Mouse (Mus musculus) thymus, postnatal 4 days (tissue): Measurements from ENCODE around the gene Rfx1.

Experiments
- DNase-seq: peaks from one replicate; pipeline ENCODE4 v3.0.0; 2021

The Rfx1 gene

GRCm38 (mm10) chr8:84063861-84064610 is 2.6 kb upstream of the Rfx1 start:
- peak; percentile 77 for DNase-seq

- no peak for DNase-seq
Observed at GRCm38 (mm10) chr8:84065037-84065436, 1.6 kb upstream of the Rfx1 start, which contains the start of gene Gm10643. Gm10643 (minus strand) TSS chr8:84065137.

DNA sequence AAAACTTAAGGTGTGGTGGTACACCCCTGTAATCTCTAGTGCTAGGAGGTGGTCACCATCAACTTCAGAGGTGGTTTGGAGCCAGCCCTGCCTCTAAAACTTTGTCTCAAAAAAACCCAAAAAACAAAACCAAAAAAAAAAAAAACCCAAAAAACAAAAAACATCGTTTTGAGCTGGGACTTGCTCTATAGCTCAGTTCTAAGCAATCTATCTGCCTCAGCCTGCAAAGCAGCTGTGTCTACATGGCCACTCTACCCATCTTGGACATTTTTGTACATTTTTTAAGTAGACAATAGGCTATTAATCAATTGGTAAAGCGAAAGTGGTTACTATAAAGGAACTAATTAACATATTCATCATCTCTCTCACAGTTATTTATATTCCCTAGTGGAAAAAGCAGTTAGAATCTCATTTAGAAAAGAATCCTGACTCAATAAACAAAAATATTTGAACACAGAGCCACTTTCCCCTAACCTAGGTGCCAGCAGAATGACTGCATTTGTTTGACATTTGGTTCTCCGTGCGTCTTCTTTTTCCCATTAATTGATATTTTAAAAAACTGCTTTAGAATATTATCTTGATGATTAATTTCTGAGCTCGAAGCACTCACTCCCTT is 1.1 kb upstream of the Rfx1 start:
- DNase-seq: no peak

GRCm38 (mm10) chr8:84067047-84067573 is 476 bp downstream of the Rfx1 start:
- DNase-seq: peak; percentile 99

GRCm38 (mm10) chr8:84067911-84068310 is 1.3 kb downstream of the Rfx1 start:
- no peak for DNase-seq

- DNase-seq: no peak
Observed at GRCm38 (mm10) chr8:84068316-84069035, 1.8 kb downstream of the Rfx1 start.

DNA sequence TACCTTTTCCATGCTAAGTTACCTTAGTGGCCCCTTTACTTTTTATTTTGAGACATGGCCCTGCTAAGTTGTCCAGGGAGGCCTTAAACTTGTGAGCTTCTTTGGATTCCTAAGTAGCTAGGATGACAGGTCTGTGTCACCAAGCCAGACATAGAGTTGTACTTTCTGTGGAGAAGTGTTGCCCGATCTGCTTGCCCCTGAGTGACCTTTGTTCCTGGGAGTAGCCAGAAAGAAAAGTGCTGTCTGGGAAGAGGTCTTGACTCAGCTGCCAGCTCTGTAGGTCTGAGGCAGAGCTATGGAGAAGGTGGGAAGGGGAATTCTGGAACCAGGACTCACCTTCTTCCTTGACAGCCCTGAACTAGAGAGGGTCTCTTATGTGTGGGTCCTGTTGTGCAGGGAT is 2.5 kb downstream of the Rfx1 start:
- no peak for DNase-seq

DNA sequence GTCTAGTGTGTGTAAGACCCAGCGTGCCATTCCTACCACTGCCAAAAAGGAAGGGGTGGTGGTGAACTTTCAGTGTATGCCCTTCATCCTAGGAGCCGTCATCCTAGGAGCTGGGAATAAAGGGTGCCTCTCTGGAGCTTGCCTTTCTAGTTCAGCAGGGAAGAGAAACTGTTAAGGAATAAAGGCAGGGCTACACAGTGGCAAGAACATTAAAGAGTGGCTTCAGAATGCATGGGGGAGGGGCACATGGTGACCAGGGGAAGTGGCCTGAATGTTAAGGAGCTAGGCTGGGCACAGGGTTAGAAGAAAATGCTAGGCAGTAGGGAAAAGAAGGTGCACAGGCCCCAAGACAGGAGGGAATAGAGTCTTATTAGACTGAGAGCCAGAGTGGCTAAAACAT is 3.1 kb downstream of the Rfx1 start:
- DNase-seq: no peak

DNA sequence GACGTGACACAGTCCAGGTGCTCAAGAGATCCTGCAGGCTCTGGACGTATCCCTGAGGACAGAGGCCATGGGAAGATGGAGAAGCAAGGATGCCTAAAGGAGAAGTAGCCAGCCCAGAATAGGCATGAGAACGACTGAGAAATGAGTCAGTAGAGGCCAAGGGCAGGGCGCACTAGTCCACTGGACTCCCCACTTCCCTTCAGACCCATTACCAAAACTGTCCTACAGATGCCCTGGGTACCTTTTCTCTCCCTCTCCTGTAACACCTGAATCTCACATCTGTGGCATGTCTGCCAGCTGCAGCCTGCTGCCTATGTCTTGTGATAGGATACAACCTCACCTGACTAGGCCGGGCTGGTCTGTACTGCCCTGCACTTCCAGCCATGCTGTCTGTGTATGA is 3.6 kb downstream of the Rfx1 start:
- DNase-seq: no peak

DNA sequence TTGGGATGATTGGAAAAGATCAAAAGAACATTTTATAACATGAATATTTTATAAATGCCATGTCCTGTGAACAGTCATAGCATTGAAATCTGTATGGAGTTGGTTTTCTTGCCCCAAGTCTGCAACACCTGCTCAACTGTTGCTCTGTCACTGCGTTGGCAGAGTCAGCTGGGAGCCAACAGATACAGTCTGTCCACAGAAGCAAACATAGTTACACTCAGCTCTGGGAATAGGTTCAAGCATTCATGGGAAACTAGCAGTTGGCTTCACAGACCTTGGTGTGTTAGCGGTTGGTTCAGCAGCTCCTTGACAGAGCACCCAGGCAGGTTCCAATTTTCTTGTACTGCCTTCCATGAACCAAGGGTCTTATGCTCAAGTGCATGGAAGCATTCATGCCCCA is 4.0 kb downstream of the Rfx1 start:
- DNase-seq: no peak

GRCm38 (mm10) chr8:84071921-84072320 is 5.3 kb downstream of the Rfx1 start:
- no peak for DNase-seq

DNA sequence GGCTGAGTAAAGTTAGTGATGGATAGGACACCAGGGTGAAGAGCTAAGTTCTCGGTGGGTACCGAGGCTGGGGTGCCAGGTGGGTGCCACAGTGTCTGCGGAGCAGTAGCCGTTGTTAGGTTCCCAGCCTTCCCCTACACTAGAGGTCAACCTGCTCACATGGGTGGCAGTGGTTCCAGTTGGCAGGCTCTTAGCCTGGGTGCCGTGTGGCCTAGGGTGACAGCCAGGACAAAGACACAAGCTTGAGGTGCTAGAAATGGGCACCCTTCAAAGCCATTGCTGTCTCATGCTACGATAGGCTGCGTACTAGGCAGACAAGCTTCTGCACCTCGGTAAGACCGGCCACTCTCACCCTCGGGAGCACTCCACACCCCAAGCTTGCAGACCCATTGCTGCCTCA is 5.7 kb downstream of the Rfx1 start:
- no peak for DNase-seq

DNA sequence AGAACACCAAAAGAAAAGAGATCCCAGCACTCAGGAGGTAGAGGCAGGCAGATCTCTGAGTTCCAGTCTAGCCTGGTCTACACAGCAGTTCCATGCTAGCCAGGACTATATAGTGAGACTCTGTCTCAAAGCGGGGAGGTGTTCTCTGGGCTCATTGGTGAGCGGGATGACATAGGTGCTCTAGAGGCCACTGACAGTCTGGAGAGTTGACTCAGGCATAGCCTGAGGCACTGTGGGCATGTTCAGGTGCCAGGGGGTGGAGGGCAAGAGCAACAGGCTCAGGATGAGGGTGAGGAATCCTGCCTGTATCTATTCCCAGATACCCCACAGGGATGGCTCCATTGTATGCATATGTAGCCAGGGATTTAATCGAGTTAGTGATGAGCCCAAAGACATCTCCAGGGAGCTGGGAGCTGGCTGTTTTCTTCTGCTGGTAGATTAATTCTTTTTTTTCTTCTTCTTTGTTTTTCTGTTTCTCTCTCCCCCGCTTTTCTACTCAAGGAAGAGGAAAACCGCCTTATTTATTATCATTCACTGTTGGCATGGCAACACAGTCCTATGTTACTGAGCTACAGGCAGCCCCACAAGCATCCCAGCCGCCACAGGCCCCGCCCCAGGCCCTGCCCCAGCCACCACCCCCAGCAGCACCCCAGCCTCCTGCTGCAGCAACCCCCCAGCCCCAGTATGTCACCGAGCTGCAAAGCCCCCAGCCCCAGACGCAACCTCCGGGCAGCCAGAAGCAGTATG is 6.8 kb downstream of the Rfx1 start:
- DNase-seq: no peak

DNA sequence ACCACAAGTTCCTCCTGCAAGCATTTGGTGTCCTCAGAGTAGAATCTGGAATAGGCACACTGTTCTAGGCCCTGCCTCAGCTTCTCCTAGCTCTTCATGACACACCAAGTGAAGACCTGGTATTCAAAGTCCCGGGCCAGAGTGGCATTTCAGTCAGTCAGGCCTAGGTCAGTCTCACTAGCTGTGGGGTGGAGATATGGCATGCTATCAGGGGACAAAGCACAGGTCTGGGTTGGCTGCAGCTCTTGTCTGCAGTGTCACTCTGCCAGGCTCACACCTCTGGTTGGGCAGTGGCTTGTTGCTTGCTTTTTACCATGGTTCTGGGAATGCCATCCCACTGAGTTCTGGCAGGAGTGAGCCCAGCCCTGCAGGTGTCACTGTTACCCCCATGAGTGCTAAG is 9.8 kb downstream of the Rfx1 start:
- no peak for DNase-seq

GRCm38 (mm10) chr8:84076849-84077248 is 10.2 kb downstream of the Rfx1 start:
- no peak for DNase-seq

DNA sequence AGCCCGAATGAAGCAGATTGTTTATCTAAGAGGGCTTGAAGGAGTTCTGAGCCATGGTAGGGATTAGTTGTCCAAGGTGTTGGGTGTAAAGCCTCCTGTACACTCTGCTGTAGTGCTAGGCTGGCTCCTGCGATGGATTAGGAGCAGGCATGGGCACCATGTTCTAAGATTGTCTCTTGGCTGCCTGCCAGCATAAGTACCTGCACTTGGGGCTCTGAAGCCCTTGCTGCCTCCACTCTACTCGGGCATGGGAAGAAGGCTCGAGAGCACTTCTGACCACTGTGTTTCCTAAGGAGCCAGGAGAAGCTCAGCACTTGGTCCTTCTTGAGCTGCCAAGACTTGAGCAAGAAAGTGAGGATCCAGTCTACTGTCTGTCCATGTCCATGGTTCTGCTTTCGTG is 12.6 kb downstream of the Rfx1 start:
- no peak for DNase-seq

- DNase-seq: no peak
Observed at GRCm38 (mm10) chr8:84083829-84084241, 17.2 kb downstream of the Rfx1 start.

- no peak for DNase-seq
Observed at GRCm38 (mm10) chr8:84084341-84085115, 17.9 kb downstream of the Rfx1 start.

- DNase-seq: no peak
Observed at GRCm38 (mm10) chr8:84087156-84087555, 20.5 kb downstream of the Rfx1 start.

GRCm38 (mm10) chr8:84087821-84088220 is 21.2 kb downstream of the Rfx1 start:
- no peak for DNase-seq

DNA sequence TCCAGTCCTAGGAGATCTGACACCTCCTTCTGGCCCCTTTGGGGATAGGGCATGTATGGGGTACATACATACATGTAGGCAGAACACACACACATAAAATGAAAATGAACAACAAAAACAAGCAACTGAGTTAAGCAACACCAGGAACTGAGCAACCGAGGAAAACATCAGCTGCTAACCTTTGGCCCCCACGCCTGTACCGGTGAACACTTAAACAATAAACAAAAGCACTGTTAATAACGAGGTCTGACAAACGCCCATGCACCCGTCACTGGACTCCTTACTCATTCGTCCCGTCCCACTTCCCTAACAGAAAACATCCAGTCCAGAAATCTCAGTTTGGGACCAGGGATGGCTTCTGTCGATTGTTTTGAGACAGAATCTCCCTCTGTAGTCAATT is 22.6 kb downstream of the Rfx1 start:
- no peak for DNase-seq

- DNase-seq: no peak
Observed at GRCm38 (mm10) chr8:84090585-84090984, 24.0 kb downstream of the Rfx1 start.
